Mouse (Mus musculus): Measurements from ENCODE around the gene Ttc9c. TPM values are rescaled to one million over a fixed set of nuclear protein-coding genes. Genes with fewer than 3 reads are reported as not detected.

Ttc9c gene
- total RNA-seq, 2 experiments from 2014 or later = 55.8 to 59.4 TPM

- ATAC-seq (replicated peaks; ENCODE audit: low FRiP score, poor library complexity, severe bottlenecking) = no peak
Observed at GRCm38 (mm10) chr19:8788521-8788920, 30.6 kb downstream of the Ttc9c start.

GRCm38 (mm10) chr19:8786008-8786781 lies 32.9 kb downstream of the Ttc9c start, which contains the start of gene Taf6l:
TSS of gene Taf6l (minus strand) at chr19:8786417.
- peak; percentile 99 for ATAC-seq (replicated peaks; ENCODE audit: low FRiP score, poor library complexity, severe bottlenecking)

- ATAC-seq (replicated peaks; ENCODE audit: low FRiP score, poor library complexity, severe bottlenecking) = no peak
Observed at GRCm38 (mm10) chr19:8774951-8775421, 44.1 kb downstream of the Ttc9c start.

GRCm38 (mm10) chr19:8774086-8774835 lies 44.9 kb downstream of the Ttc9c start, which contains the start of gene Tmem179b:
TSS of gene Tmem179b (minus strand) at chr19:8774467.
- ATAC-seq (replicated peaks; ENCODE audit: low FRiP score, poor library complexity, severe bottlenecking) = peak; percentile 86

- no peak for ATAC-seq (replicated peaks; ENCODE audit: low FRiP score, poor library complexity, severe bottlenecking)
Observed at GRCm38 (mm10) chr19:8773409-8773808, 45.7 kb downstream of the Ttc9c start.

- peak; percentile 35 for ATAC-seq (replicated peaks; ENCODE audit: low FRiP score, poor library complexity, severe bottlenecking)
Observed at GRCm38 (mm10) chr19:8772996-8773395, 46.1 kb downstream of the Ttc9c start.

GRCm38 (mm10) chr19:8770567-8771270 lies 48.4 kb downstream of the Ttc9c start, which contains the start of gene Tmem223:
TSS of gene Tmem223 (plus strand) at chr19:8770996.
- ATAC-seq (replicated peaks; ENCODE audit: low FRiP score, poor library complexity, severe bottlenecking) = peak; percentile 66

- no peak for ATAC-seq (replicated peaks; ENCODE audit: low FRiP score, poor library complexity, severe bottlenecking)
Observed at GRCm38 (mm10) chr19:8765562-8765961, 53.6 kb downstream of the Ttc9c start.

GRCm38 (mm10) chr19:8763276-8763675 lies 55.9 kb downstream of the Ttc9c start:
- ATAC-seq (replicated peaks; ENCODE audit: low FRiP score, poor library complexity, severe bottlenecking) = no peak

GRCm38 (mm10) chr19:8760757-8761156 lies 58.4 kb downstream of the Ttc9c start:
- ATAC-seq (replicated peaks; ENCODE audit: low FRiP score, poor library complexity, severe bottlenecking) = no peak

Other genes starting within 250 kb of the Ttc9c start
Only the 30 nearest of the 33 such genes appear.
- not detected in 2 replicates for gene Chrm1, start 155.5 kb downstream of the Ttc9c start, total RNA-seq (2015; ENCODE audit: low replicate concordance)
- gene Chrm1, start 155.5 kb downstream of the Ttc9c start, total RNA-seq (2017; ENCODE audit: low replicate concordance) = 0.26 TPM in 1 of 2 replicates, not detected in the other
- gene Slc3a2, start 96.0 kb downstream of the Ttc9c start, total RNA-seq (2015; ENCODE audit: low replicate concordance) = 198 and 206 TPM in 2 replicates
- gene Slc3a2, start 96.0 kb downstream of the Ttc9c start, total RNA-seq (2017; ENCODE audit: low replicate concordance) = 242 and 266 TPM in 2 replicates
- gene Wdr74, start 83.5 kb downstream of the Ttc9c start, total RNA-seq (2015; ENCODE audit: low replicate concordance) = 22.0 and 28.9 TPM in 2 replicates
- 10.7 and 15.0 TPM in 2 replicates for gene Wdr74, start 83.5 kb downstream of the Ttc9c start, total RNA-seq (2017; ENCODE audit: low replicate concordance)
- gene 1700092M07Rik, start 78.6 kb downstream of the Ttc9c start, total RNA-seq (2015; ENCODE audit: low replicate concordance) = not detected in 2 replicates
- not detected in 2 replicates for gene 1700092M07Rik, start 78.6 kb downstream of the Ttc9c start, total RNA-seq (2017; ENCODE audit: low replicate concordance)
- 67.0 and 97.7 TPM in 2 replicates for gene Stx5a, start 77.9 kb downstream of the Ttc9c start, total RNA-seq (2015; ENCODE audit: low replicate concordance)
- 119 and 128 TPM in 2 replicates for gene Stx5a, start 77.9 kb downstream of the Ttc9c start, total RNA-seq (2017; ENCODE audit: low replicate concordance)
- gene Nxf1, start 62.3 kb downstream of the Ttc9c start, total RNA-seq (2015; ENCODE audit: low replicate concordance) = 462 and 487 TPM in 2 replicates
- gene Nxf1, start 62.3 kb downstream of the Ttc9c start, total RNA-seq (2017; ENCODE audit: low replicate concordance) = 79.9 and 80.3 TPM in 2 replicates
- gene Tmem223, start 48.3 kb downstream of the Ttc9c start, total RNA-seq (2015; ENCODE audit: low replicate concordance) = 25.9 and 40.7 TPM in 2 replicates
- 11.0 and 21.9 TPM in 2 replicates for gene Tmem223, start 48.3 kb downstream of the Ttc9c start, total RNA-seq (2017; ENCODE audit: low replicate concordance)
- 80.7 and 134 TPM in 2 replicates for gene Tmem179b, start 44.9 kb downstream of the Ttc9c start, total RNA-seq (2015; ENCODE audit: low replicate concordance)
- gene Tmem179b, start 44.9 kb downstream of the Ttc9c start, total RNA-seq (2017; ENCODE audit: low replicate concordance) = 66.6 and 95.1 TPM in 2 replicates
- 6.7 and 24.1 TPM in 2 replicates for gene Taf6l, start 32.9 kb downstream of the Ttc9c start, total RNA-seq (2015; ENCODE audit: low replicate concordance)
- gene Taf6l, start 32.9 kb downstream of the Ttc9c start, total RNA-seq (2017; ENCODE audit: low replicate concordance) = 10.5 and 10.9 TPM in 2 replicates
- 49.0 and 51.2 TPM in 2 replicates for gene Polr2g, start 20.8 kb downstream of the Ttc9c start, total RNA-seq (2015; ENCODE audit: low replicate concordance)
- 16.5 and 25.8 TPM in 2 replicates for gene Polr2g, start 20.8 kb downstream of the Ttc9c start, total RNA-seq (2017; ENCODE audit: low replicate concordance)
- gene Zbtb3, start 16.8 kb downstream of the Ttc9c start, total RNA-seq (2015; ENCODE audit: low replicate concordance) = not detected in 2 replicates
- gene Zbtb3, start 16.8 kb downstream of the Ttc9c start, total RNA-seq (2017; ENCODE audit: low replicate concordance) = 1.3 TPM in 1 of 2 replicates, not detected in the other
- 54.9 and 64.2 TPM in 2 replicates for gene Hnrnpul2, start 677 bp upstream of the Ttc9c start, total RNA-seq (2015; ENCODE audit: low replicate concordance)
- 154 and 160 TPM in 2 replicates for gene Hnrnpul2, start 677 bp upstream of the Ttc9c start, total RNA-seq (2017; ENCODE audit: low replicate concordance)
- not detected in 2 replicates for gene AC129217.1, start 10.4 kb upstream of the Ttc9c start, total RNA-seq (2015; ENCODE audit: low replicate concordance)
- gene AC129217.1, start 10.4 kb upstream of the Ttc9c start, total RNA-seq (2017; ENCODE audit: low replicate concordance) = 9.5 and 15.5 TPM in 2 replicates
- 33.9 and 36.0 TPM in 2 replicates for gene Bscl2, start 18.1 kb upstream of the Ttc9c start, total RNA-seq (2015; ENCODE audit: low replicate concordance)
- gene Bscl2, start 18.1 kb upstream of the Ttc9c start, total RNA-seq (2017; ENCODE audit: low replicate concordance) = 20.2 and 27.1 TPM in 2 replicates
- gene Gng3, start 19.9 kb upstream of the Ttc9c start, total RNA-seq (2015; ENCODE audit: low replicate concordance) = not detected in 2 replicates
- gene Gng3, start 19.9 kb upstream of the Ttc9c start, total RNA-seq (2017; ENCODE audit: low replicate concordance) = not detected in 2 replicates
- 1.7 TPM in 1 of 2 replicates, not detected in the other for gene Lrrn4cl, start 31.4 kb upstream of the Ttc9c start, total RNA-seq (2015; ENCODE audit: low replicate concordance)
- gene Lrrn4cl, start 31.4 kb upstream of the Ttc9c start, total RNA-seq (2017; ENCODE audit: low replicate concordance) = 0.39 TPM in 1 of 2 replicates, not detected in the other
- 46.1 and 49.9 TPM in 2 replicates for gene Ubxn1, start 52.2 kb upstream of the Ttc9c start, total RNA-seq (2015; ENCODE audit: low replicate concordance)
- 73.1 and 101 TPM in 2 replicates for gene Ubxn1, start 52.2 kb upstream of the Ttc9c start, total RNA-seq (2017; ENCODE audit: low replicate concordance)
- 8.8 and 23.1 TPM in 2 replicates for gene Uqcc3, start 61.6 kb upstream of the Ttc9c start, total RNA-seq (2015; ENCODE audit: low replicate concordance)
- gene Uqcc3, start 61.6 kb upstream of the Ttc9c start, total RNA-seq (2017; ENCODE audit: low replicate concordance) = 7.8 TPM in 1 of 2 replicates, not detected in the other
- 36.4 and 44.9 TPM in 2 replicates for gene Lbhd1, start 64.4 kb upstream of the Ttc9c start, total RNA-seq (2015; ENCODE audit: low replicate concordance)
- 6.4 and 9.9 TPM in 2 replicates for gene Lbhd1, start 64.4 kb upstream of the Ttc9c start, total RNA-seq (2017; ENCODE audit: low replicate concordance)
- gene Gm49403, start 64.6 kb upstream of the Ttc9c start, total RNA-seq (2015; ENCODE audit: low replicate concordance) = not detected in 2 replicates
- gene Gm49403, start 64.6 kb upstream of the Ttc9c start, total RNA-seq (2017; ENCODE audit: low replicate concordance) = not detected in 2 replicates
- gene 1810009A15Rik, start 69.5 kb upstream of the Ttc9c start, total RNA-seq (2015; ENCODE audit: low replicate concordance) = 11.5 and 13.4 TPM in 2 replicates
- 7.0 and 32.0 TPM in 2 replicates for gene 1810009A15Rik, start 69.5 kb upstream of the Ttc9c start, total RNA-seq (2017; ENCODE audit: low replicate concordance)
- not detected in 2 replicates for gene Gm49416, start 69.6 kb upstream of the Ttc9c start, total RNA-seq (2015; ENCODE audit: low replicate concordance)
- not detected in 2 replicates for gene Gm49416, start 69.6 kb upstream of the Ttc9c start, total RNA-seq (2017; ENCODE audit: low replicate concordance)
- gene Ints5, start 73.7 kb upstream of the Ttc9c start, total RNA-seq (2015; ENCODE audit: low replicate concordance) = 10.1 and 14.3 TPM in 2 replicates
- 7.1 and 7.6 TPM in 2 replicates for gene Ints5, start 73.7 kb upstream of the Ttc9c start, total RNA-seq (2017; ENCODE audit: low replicate concordance)
- 71.0 and 83.0 TPM in 2 replicates for gene Ganab, start 78.7 kb upstream of the Ttc9c start, total RNA-seq (2015; ENCODE audit: low replicate concordance)
- 31.9 and 43.0 TPM in 2 replicates for gene Ganab, start 78.7 kb upstream of the Ttc9c start, total RNA-seq (2017; ENCODE audit: low replicate concordance)
- gene B3gat3, start 101.0 kb upstream of the Ttc9c start, total RNA-seq (2015; ENCODE audit: low replicate concordance) = 16.2 and 28.1 TPM in 2 replicates
- 13.8 and 21.3 TPM in 2 replicates for gene B3gat3, start 101.0 kb upstream of the Ttc9c start, total RNA-seq (2017; ENCODE audit: low replicate concordance)
- gene Rom1, start 110.0 kb upstream of the Ttc9c start, total RNA-seq (2015; ENCODE audit: low replicate concordance) = not detected in 2 replicates
- gene Rom1, start 110.0 kb upstream of the Ttc9c start, total RNA-seq (2017; ENCODE audit: low replicate concordance) = not detected in 2 replicates
- 6.5 and 9.6 TPM in 2 replicates for gene Eml3, start 110.2 kb upstream of the Ttc9c start, total RNA-seq (2015; ENCODE audit: low replicate concordance)
- 7.1 and 14.0 TPM in 2 replicates for gene Eml3, start 110.2 kb upstream of the Ttc9c start, total RNA-seq (2017; ENCODE audit: low replicate concordance)
- gene Mta2, start 122.5 kb upstream of the Ttc9c start, total RNA-seq (2015; ENCODE audit: low replicate concordance) = 59.9 and 70.3 TPM in 2 replicates
- 84.2 and 125 TPM in 2 replicates for gene Mta2, start 122.5 kb upstream of the Ttc9c start, total RNA-seq (2017; ENCODE audit: low replicate concordance)
- gene Tut1, start 134.5 kb upstream of the Ttc9c start, total RNA-seq (2015; ENCODE audit: low replicate concordance) = 0.84 and 3.2 TPM in 2 replicates
- gene Tut1, start 134.5 kb upstream of the Ttc9c start, total RNA-seq (2017; ENCODE audit: low replicate concordance) = 3.7 and 4.4 TPM in 2 replicates
- gene Eef1g, start 147.7 kb upstream of the Ttc9c start, total RNA-seq (2015; ENCODE audit: low replicate concordance) = 198 and 228 TPM in 2 replicates
- 92.0 and 153 TPM in 2 replicates for gene Eef1g, start 147.7 kb upstream of the Ttc9c start, total RNA-seq (2017; ENCODE audit: low replicate concordance)

All from erythroid progenitor cell, adult 5-6 weeks (primary cell).